Mouse (Mus musculus) sigmoid colon, adult 10 weeks (tissue): ENCODE data around the gene Lyz2. TPM values are rescaled to one million over a fixed set of nuclear protein-coding genes. Genes with fewer than 3 reads are reported as not detected.

Source experiments
- polyA plus RNA-seq: library from polyadenylated mRNA; stranded (reverse); fragments of 350-450 nt; fragmentation: Illumina TruSeq; extraction: RNeasy Lipid Tissue Mini Kit (QIAGEN cat#74804); gene quantifications from one replicate; pipeline ENCODE4 v1.2.3, GENCODE M21; 2014; ENCODE audit warnings: low read depth, low replicate concordance

Lyz2 gene
- polyA plus RNA-seq = 279 TPM

GRCm38 (mm10) chr10:117282049-117282448 lies at the start of gene Lyz2:
Lyz2 (minus strand) TSS chr10:117282321.

GRCm38 (mm10) chr10:117292671-117293070 lies 10.6 kb upstream of the Lyz2 start, which contains the start of gene Lyz1:
Lyz1 (minus strand) TSS chr10:117292868.

DNA sequence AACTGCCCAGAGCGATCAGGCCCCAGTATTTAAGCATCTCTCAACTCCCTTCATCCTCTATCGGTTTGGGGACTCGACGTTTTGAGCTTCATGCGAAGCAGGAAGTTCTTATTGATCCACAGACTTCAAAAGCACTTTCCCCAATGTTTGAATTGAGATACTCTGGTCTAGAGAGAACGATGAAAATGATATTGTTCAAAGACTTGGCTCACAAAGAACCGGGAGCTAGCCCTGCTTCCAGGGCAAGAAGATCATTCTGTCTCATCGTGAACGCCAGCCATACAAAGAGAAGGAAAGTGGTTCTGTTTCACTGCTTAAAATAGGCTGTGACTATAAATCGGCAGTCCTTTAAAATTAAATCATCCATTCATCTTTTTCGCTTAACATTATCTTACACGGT lies 43.5 kb downstream of the Lyz2 start, which contains the start of gene 9530003J23Rik:
9530003J23Rik (minus strand) TSS at position 101 of the 400 bp plus-strand sequence.

Other genes starting within 250 kb of the Lyz2 start
- not detected for gene Lrrc10, start 237.0 kb downstream of the Lyz2 start, polyA plus RNA-seq
- 200 TPM for gene Cct2, start 218.5 kb downstream of the Lyz2 start, polyA plus RNA-seq
- gene Frs2, start 133.8 kb downstream of the Lyz2 start, polyA plus RNA-seq = 46.7 TPM
- 70.3 TPM for gene Yeats4, start 57.8 kb downstream of the Lyz2 start, polyA plus RNA-seq
- not detected for gene 9530003J23Rik, start 43.6 kb downstream of the Lyz2 start, polyA plus RNA-seq
- 24.5 TPM for gene Lyz1, start 10.5 kb upstream of the Lyz2 start, polyA plus RNA-seq
- gene Cpsf6, start 97.7 kb upstream of the Lyz2 start, polyA plus RNA-seq = 142 TPM